18 mouse cellular contexts compared by ENCODE assay signal in the genomic region with DNA sequence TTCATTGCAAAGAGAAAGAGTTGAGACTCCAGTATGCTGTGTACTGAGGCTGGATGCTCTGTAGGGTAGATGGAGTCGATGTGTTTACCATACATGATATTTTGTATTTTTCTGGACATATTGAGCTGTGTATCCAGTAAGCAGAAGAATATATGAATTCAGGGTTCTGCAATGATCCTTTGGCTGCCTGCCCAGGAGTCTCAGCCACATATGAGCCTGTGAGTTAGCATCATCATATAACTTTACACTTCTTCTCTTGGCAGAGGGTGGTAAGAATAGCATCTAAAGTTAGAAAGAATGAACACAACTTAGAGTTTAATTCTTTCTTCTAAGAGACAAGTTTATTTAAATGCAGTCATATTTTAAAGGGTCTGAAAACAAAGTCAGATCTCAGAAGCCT.
DNase-seq lines count a peak whose midpoint lies in the region; ATAC-seq and TF ChIP-seq lines count a peak whose summit lies in the region.
"Had no signal": no experiment of that assay in that cellular context is flagged by ENCODE, and none has a peak within 500 bp of the region (broad histone marks: within the 10 kb centered on the region; RNA-seq: fewer than 3 reads in every experiment).

No protein-coding gene starts in this region.

- H3K27me3 ChIP-seq in forebrain, postnatal 0 days (ENCODE audit: insufficient read depth, low read length): no peaks in the 10 kb centered on the region
- H3K27me3 ChIP-seq in forebrain, embryonic 15.5 days: no peaks in the 10 kb centered on the region
- H3K27me3 ChIP-seq: limb, embryonic 13.5 days; megakaryocyte, embryonic 14.5 days; midbrain, embryonic 15.5 days had no signal

- H3K4me2 ChIP-seq in forebrain, postnatal 0 days (ENCODE audit: low read depth): no peak overlapping the region
- no peak overlapping the region for H3K4me2 ChIP-seq in forebrain, embryonic 15.5 days (replicated peaks)
- H3K4me2 ChIP-seq: limb, embryonic 13.5 days; midbrain, embryonic 15.5 days had no signal

- H3K9me3 ChIP-seq in forebrain, postnatal 0 days (ENCODE audit: low read length): no peaks in the 10 kb centered on the region
- no peaks in the 10 kb centered on the region for H3K9me3 ChIP-seq in forebrain, embryonic 15.5 days
- H3K9me3 ChIP-seq: hindbrain, embryonic 10.5 days; limb, embryonic 13.5 days; midbrain, embryonic 15.5 days had no signal

- H3K4me3 ChIP-seq in forebrain, postnatal 0 days (ENCODE audit: low read depth, low read length): no peak overlapping the region
- no peak overlapping the region for H3K4me3 ChIP-seq in forebrain, embryonic 15.5 days
- no peak overlapping the region for H3K4me3 ChIP-seq in left cerebral cortex, adult 2 months
- H3K4me3 ChIP-seq: hindbrain, embryonic 10.5 days; limb, embryonic 13.5 days; megakaryocyte, embryonic 14.5 days; midbrain, embryonic 15.5 days had no signal

- no peaks in the 10 kb centered on the region for H3K36me3 ChIP-seq in forebrain, postnatal 0 days (ENCODE audit: insufficient read depth)
- no peaks in the 10 kb centered on the region for H3K36me3 ChIP-seq in forebrain, embryonic 15.5 days
- H3K36me3 ChIP-seq: hindbrain, embryonic 10.5 days; limb, embryonic 13.5 days; midbrain, embryonic 15.5 days had no signal

- no peak overlapping the region for H3K9ac ChIP-seq in forebrain, postnatal 0 days
- no peak overlapping the region for H3K9ac ChIP-seq in forebrain, embryonic 15.5 days (replicated peaks)
- H3K9ac ChIP-seq: limb, embryonic 13.5 days; liver, embryonic 14.5 days; midbrain, embryonic 15.5 days had no signal

- no peak overlapping the region for H3K27ac ChIP-seq in forebrain, postnatal 0 days (ENCODE audit: low read depth, low read length)
- no peak overlapping the region for H3K27ac ChIP-seq in forebrain, embryonic 15.5 days (replicated peaks)
- no peak overlapping the region for H3K27ac ChIP-seq in left cerebral cortex, adult 2 months
- H3K27ac ChIP-seq: hindbrain, embryonic 10.5 days; limb, embryonic 13.5 days; liver, embryonic 14.5 days; midbrain, embryonic 15.5 days had no signal

- no peak for TF ChIP-seq CTCF in forebrain, postnatal 0 days (IDR thresholded peaks at IDR 0.05; ENCODE audit: low read depth)
- TF ChIP-seq CTCF in left cerebral cortex, adult 2 months (IDR thresholded peaks at IDR 0.05): no peak

- intact Hi-C loops in left cerebral cortex, adult 2 months (cut with DNase I): no loop called here
- intact Hi-C loops in gastrocnemius, postnatal 14 days (cut with DNase I; ENCODE audit: low total_unique reads): no loop called here

- 67% methylated on average over 1 of the region's 1 CpGs for WGBS in forebrain, postnatal 0 days
- WGBS in forebrain, embryonic 15.5 days: 81% methylated on average over 1 of the region's 1 CpGs

- peak; percentile 71 for DNase-seq in forebrain, postnatal 0 days
- DNase-seq in brain, embryonic 18.5 days (ENCODE audit: low read depth, low spot score): peak; percentile 32
- peak; percentile 11 to 24 for DNase-seq in left cerebral cortex, adult 2 months (ENCODE audit: extremely low spot score in 1 of 2, low spot score in 2 of 2)
- peak; percentile 73 for DNase-seq in right cerebral cortex, postnatal 14 days
- DNase-seq in gastrocnemius, postnatal 14 days: no peak
- DNase-seq in adipocyte (ENCODE audit: low spot score): no peak
- DNase-seq: adrenal gland, postnatal 14 days; kidney, adult 9 months; kidney, postnatal 4 days; lung, postnatal 10 days had no signal

- ATAC-seq in forebrain, postnatal 0 days: peak; percentile 78
- no peak; the same call in 1 of the 2 replicates for ATAC-seq in forebrain, embryonic 15.5 days (replicated peaks)
- ATAC-seq in erythroid progenitor cell, adult 5-6 weeks (replicated peaks; ENCODE audit: low FRiP score, poor library complexity, severe bottlenecking): no peak
- ATAC-seq: inflammation-experienced regulatory T-cells, adult 6 months; midbrain, embryonic 15.5 days had no signal

- no peaks in the 10 kb centered on the region for H3K4me1 ChIP-seq in forebrain, postnatal 0 days (ENCODE audit: insufficient read depth)
- no peaks in the 10 kb centered on the region for H3K4me1 ChIP-seq in forebrain, embryonic 15.5 days
- H3K4me1 ChIP-seq: hindbrain, embryonic 10.5 days; limb, embryonic 13.5 days; megakaryocyte, embryonic 14.5 days; midbrain, embryonic 15.5 days had no signal

Comparison
In these comparisons a context has a peak if more than half of its experiments do, and no peak if none do; other contexts are left out.
1. DNase-seq: peak in forebrain, postnatal 0 days (single experiment), brain, embryonic 18.5 days (single experiment), left cerebral cortex, adult 2 months (2 of 2) and right cerebral cortex, postnatal 14 days (single experiment); none in gastrocnemius, postnatal 14 days (single experiment) and adipocyte (single experiment).